Mouse (Mus musculus) left cerebral cortex, adult 11 months (tissue): ENCODE measurements around the gene Parm1.

Experiments used
- DNase-seq: peaks from one replicate; pipeline ENCODE4 v3.0.0; 2022; ENCODE audit warnings: low spot score

Parm1 gene

DNA sequence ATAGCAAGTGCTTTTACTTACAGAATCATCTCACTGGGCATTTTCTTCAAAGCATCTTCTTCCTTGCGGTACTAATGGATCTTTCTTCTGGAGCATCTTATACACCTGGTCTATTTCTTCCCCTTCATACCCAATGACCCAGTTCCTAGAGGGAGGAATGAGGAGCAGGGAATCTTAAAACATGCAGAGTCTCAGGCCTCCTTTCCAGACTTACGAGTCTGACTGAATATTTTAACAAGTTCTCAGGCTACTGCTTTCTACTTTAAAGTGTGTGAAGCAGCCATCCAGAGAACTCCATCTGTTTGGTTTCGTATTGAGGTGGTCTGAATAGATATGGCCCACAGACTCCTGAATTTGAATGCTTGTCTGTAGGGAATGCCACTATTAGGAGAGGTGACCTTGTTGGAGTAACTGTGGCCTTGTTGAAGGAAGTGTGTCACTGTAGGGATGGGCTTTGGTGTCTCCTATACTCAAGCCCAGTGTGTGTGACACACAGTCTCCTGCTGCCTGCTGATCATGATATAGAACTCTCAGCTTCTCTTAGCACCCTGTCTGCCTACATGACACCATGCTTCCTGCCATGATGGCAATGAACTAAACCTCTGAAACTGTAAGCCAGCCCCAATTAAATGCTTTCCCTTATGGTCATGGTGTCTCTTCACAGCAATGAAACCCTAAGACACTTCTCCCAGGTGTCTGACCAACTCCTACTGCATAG, 137.1 kb downstream of the Parm1 start:
- DNase-seq: no peak

- no peak for DNase-seq
These were observed 137.8 kb downstream of the Parm1 start for GRCm38 (mm10) chr5:91655263-91655662.

DNA sequence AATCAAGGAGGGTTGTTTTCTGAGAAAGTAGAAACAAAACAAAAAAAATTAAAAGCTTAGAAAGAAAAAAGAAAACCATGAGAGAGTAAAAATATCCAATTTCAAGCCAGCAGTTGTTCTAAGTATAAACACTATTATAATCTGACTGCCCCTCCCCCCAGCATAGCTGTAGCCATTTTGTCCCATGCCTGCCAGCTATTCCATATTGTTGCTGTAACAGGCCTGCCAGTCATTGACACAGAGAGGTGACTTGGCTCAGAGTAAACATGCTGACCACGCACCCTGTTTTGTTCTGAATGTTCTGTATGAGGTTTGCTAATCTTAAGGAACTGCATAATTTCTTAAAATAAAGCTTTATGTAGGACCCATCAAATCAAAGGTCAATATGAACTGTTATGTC, 145.3 kb downstream of the Parm1 start:
- no peak for DNase-seq

DNA sequence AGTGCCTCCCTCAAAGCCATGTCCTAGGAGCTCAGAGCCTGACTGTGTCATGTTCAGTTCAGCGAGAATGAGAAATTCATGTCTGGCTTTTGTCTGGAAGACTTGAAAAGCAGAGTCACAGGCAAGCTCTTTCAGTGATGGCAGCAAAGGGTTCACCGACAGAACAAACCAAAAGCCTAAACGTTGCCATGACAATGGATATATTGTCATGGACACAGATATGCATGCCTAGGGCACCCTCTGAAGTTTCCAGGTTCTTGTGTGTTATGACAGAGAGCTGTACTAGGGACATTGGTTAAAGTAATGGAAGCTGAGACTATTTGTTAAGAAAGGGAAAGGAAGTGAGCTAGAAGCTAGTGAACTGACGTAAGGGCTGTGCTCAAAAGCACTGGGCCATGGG, 149.7 kb downstream of the Parm1 start:
- DNase-seq: no peak

- no peak for DNase-seq
These were observed 151.8 kb downstream of the Parm1 start for GRCm38 (mm10) chr5:91669235-91669634.
